Mouse (Mus musculus) ES-Bruce4 (cell line): ENCODE measurements around the gene Wfdc15b.

ENCODE experiments used
- CTCF ChIP-seq: IDR thresholded peaks from one replicate; pipeline ENCODE4 v1.8.1; 2011; ENCODE audit warnings: low read depth, low read length
- POLR2A ChIP-seq: IDR thresholded peaks from one replicate; pipeline ENCODE4 v1.8.1; 2011; ENCODE audit warnings: low read length; ENCODE audit not compliant: insufficient read depth

DNA sequence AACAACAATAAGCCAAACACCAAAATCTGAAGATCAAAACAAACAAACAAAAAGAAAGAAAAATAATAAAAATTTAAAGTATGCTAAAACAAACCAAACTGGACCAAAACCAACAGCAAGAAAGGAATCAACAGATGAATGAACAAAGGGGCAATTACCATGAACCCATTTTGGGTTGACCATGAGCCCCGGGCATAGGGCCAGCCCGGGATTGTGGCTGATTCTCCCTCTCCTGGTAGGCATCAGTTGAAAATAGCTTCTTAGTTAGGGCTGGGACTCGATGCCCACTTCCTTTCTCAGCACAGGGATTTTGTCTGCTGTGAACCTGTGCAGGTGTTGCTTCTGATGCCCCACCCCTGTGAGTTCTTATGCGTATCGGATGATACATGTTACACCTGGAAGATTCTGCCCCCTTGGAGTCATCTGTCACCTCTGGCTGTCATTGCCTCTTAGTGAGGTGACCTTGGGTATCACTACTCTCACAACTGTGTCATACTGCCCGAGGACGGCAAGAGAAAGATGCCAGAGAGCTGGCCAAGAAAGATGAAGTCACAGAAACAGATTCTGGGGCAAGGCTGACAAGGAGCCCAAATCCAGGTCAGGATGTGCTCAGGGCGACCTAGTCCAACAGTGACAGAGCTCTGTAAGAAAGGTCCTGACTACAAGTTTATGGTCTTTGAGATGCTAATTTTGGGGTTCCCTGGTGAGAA, 7.1 kb upstream of the Wfdc15b start:
- TF ChIP-seq CTCF (no peak), POLR2A (no peak)
